Mouse (Mus musculus): Measurements from ENCODE around the gene 4930548H24Rik.

DNA sequence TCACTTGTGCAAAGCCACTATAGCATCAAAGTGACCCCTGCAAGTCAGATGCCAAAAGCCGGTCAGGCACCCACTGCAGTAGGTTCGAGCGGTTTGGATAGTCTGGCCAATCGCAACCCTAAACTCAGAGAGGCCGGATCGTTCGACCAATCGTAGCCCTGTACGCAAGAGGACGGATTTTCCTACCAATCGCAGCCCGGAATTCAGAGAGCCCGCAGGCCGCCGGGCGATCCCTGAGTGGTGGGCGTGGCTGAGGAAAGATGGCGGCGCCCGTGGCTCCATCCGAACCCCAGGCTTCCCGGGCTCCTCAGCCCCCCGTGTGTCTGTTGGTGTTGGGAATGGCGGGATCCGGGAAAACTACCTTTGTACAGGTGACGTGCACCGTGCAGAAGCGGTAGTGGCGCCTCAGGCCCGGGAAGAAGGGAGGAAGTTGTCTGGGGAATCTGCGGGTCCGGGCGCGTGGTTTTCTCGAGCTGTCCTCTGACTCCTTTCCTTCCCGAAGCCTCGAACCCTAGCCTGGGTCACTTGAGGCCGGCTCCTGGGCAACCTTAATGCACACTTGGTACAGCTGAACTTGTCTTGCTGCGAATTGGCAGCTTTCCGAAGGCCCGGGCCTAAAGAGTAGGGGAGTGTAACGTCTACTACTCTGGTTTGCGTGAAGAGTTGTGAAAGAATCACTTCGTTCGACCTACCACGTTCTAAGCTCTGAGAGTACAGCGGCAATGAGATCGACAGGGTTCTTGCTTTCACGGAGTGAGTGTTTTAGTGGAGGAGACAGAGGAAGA is 9.2 kb downstream of the 4930548H24Rik start, which contains the start of gene Gpn1:
- TF ChIP-seq POLR2A (IDR thresholded peaks at IDR 0.05; ENCODE audit: control insufficient read depth, low read depth, low read length), result peak; percentile 75
- no peak for TF ChIP-seq CTCF (IDR thresholded peaks at IDR 0.05; ENCODE audit: control insufficient read depth, insufficient read depth, insufficient replicate concordance, low read depth, low read length)
